Mouse (Mus musculus) cortical plate, adult 2 months (tissue): ENCODE data around the gene Ddx43.

Experiments
- CTCF ChIP-seq: fragments of 200-500 bp; IDR thresholded peaks from 2 replicates; pipeline ENCODE4 v1.5.1; 2011; ENCODE audit warnings: mild to moderate bottlenecking, control low read depth, low read length; ENCODE audit not compliant: insufficient read depth; ENCODE audit errors: extremely low read depth
- POLR2A ChIP-seq: fragments of 200-500 bp; IDR thresholded peaks from 2 replicates; pipeline ENCODE4 v1.6.1; 2011; ENCODE audit warnings: mild to moderate bottlenecking, low read length, control low read depth; ENCODE audit not compliant: insufficient read depth; ENCODE audit errors: extremely low read depth

DNA sequence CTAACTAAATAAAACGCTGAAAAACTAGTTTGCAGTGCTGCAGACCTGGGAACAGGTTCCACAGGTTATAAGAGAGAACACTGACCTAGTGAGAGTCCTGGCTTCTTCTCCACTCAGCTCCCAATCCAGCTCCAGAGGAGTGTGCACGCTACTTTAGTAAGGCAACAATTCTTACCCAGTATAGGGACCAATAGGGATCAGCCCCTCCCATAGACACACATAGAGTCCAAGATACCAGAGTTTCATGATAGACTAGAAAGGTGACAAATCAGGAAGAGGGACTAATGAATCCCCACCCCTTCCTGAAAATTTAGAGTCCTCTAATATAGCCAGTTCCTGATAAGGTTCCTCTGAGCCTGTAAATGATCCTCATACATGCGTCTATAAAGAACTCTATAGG, 48.6 kb upstream of the Ddx43 start:
- TF ChIP-seq CTCF (no peak), POLR2A (no peak)
